Mouse (Mus musculus) subcutaneous adipose tissue, adult 2 months (tissue): ENCODE data around the gene Pik3r1. TPM values are rescaled to one million over a fixed set of nuclear protein-coding genes. Genes with fewer than 3 reads are reported as not detected.

Experiments used
- polyA plus RNA-seq: library from polyadenylated mRNA; depleted of rRNA; stranded (reverse); fragments of >200 nt; gene quantifications from 2 replicates; pipeline ENCODE4 v1.2.3, GENCODE M21; 2012; ENCODE audit warnings: low replicate concordance; rRNA removed

The Pik3r1 gene
- 50.7 and 63.6 TPM in 2 replicates for polyA plus RNA-seq

DNA sequence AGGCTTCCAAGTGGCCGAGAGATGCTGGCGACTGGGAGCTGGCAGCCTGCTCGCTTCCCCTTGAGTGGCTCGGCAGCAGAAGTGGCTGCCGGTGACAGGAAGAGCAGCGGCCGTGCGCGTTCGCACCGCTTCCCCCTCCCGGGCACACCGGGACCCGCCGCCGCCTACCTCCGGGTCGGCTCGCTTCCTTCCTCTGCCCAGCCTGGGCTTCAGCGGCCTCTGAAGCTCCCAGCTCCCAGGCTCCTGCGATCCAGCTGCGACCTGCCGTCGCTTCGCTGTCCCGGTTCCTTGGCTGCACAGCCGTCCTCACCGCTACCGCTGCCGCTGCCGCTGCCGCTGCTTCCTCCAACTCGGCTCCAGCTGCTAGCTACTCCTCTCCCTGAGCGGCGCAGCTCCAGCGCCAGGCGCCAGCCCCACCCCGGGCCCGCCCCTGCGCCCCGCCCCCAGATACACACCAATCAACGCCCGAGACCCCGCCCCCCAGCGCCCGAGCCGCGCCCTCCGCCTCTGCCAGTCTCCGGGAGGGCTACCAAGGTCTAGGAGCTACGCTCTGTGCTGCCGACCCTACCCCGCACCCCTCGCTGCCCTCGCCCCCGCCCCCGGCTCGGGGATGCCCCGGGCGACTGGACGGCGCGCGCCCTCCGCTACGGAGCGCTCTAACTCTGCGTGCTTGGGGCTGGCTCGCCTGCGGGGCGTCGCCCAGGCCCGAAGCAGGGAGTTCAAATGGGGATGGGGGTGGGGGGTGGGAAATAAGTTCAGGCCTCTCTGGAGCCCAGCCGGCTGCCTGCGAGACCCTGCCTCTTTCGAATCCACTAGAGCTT lies at the start of gene Pik3r1:
Pik3r1 (minus strand) TSS at position 409 of the 821 bp plus-strand sequence.

